Mouse (Mus musculus): ENCODE measurements around the gene Cxcl10.

Gene Cxcl10

DNA sequence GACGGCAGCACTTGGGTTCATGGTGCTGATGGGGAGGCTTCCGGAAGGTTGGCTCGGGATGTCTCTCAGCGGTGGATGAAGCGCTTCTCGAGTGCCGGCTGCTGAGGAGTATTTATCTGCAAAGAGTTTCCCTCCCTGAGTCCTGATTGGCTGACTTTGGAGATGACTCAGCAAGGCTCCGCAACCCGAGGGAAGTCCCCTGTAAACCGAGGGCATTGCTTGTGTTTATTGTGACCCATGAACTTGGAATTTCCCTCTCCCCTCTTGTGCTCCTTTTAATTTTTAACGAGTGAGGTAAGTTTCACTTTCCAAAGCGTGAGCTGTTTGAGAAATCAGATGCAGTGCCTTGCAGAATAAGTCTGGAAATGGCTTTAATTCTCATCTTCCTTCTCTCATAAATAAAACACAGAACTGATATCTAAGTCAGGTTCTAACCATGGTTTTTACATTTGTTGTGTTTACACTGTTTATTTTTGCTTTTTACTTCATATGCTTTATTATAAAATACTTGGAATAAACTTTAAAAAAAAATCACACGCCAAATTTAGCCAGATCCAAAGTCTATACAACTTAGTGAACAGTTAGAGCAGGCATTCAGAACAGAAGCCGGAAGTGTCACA, at the start of gene Cxcl10:
TSS of gene Cxcl10 (minus strand) at position 96 of the 620 bp plus-strand sequence.
- peak; percentile 62 for DNase-seq (ENCODE audit: extremely low read depth, insufficient read length, low spot score)

DNA sequence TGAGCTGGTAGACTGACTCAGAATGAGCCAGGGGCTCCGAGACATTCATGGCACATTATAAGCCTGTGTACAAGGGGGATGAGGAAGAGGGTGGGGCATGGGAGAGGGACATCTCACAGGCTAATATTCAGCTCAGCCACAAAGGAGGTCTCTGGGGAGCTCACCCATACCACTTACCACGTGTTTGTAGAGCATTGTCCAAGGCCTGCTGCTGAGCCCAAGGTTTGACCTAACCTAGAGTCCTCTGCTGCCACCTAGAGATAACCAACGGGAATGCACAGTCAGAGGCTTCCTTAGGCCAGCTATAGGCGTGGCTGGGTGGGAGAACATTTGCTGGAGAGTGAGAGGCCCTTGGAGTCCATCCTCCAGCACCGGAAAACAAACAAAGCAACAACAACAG, 49.5 kb upstream of the Cxcl10 start:
- peak; percentile 30 for DNase-seq (ENCODE audit: extremely low read depth, insufficient read length, low spot score)

DNA sequence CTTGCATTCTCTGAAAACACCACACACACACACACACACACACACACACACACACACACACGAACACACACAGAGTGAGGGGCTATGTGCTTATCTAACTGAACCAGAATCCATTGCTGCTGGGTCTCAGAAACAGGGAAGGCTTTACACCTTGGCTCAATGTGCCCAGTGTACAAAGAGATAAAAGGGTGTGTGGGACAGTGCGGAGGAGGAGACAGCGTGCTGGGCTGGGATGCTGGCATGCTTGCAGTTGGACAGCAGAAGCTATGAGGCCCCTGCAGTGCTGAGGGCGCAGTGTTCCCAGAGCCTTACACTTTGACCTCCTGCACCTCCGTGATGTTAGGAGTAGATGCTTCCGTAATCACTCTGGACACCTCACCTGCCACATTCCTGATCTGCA, 47.8 kb upstream of the Cxcl10 start:
- DNase-seq (ENCODE audit: extremely low read depth, insufficient read length, low spot score), result no peak

DNA sequence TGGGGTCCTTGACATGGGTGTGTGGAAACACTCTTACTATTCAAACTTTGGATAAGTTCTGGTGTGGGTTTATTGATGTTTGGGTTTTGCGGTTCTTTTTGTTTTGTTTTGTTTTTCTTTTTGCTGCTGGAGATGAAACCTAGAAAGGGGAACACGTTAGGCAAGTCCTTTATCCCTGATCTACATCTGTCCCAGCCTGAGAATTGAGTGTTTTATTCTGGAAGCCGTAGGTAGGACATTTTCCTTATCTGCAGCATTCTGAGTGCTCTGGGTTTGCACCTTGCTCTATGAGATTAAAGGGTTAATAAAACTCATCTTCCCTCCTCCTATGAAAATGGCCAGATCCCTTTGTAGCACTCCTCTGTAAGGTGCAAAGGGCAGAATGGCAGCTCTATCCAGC, 47.1 kb upstream of the Cxcl10 start:
- no peak for DNase-seq (ENCODE audit: extremely low read depth, insufficient read length, low spot score)

DNA sequence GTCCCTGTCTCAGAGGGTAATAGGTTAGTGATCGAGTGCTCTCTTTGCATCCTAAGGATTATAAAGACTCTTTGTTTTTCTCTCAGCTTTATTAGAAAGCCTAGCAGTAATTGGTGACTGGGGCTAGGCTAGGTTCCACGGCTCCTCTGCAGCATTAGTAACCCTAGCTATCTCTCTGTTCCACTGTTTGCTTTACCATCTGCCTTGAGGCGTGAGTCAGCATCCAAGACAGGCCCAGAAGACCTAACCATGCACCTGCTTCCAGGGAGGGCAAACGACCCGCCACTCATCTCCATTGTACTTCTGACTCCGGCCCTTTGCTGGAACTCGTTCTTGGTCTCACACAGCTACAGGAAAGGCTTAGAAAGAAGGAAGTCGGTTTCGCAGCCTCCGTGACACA, 45.2 kb upstream of the Cxcl10 start:
- DNase-seq (ENCODE audit: extremely low read depth, insufficient read length, low spot score), result no peak

DNA sequence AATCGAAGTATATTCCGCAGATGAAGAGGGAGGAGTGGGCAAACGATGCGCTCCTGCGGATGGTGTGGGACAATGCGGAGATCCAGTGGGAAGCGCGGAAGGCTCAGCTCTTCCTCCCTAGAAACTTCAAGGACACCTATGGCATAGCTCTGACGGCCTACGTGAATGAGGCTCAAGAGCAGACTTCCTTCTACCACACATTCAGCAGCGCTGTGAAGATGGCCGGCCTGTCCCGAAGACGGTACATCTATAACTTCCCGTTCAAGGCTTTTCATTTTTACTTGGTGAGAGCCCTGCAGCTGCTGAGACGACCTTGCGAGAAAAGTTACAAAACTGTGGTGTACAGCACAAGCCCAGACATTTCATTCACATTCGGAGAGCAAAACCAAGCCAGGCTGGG, 43.9 kb upstream of the Cxcl10 start:
- DNase-seq (ENCODE audit: extremely low read depth, insufficient read length, low spot score), result no peak

DNA sequence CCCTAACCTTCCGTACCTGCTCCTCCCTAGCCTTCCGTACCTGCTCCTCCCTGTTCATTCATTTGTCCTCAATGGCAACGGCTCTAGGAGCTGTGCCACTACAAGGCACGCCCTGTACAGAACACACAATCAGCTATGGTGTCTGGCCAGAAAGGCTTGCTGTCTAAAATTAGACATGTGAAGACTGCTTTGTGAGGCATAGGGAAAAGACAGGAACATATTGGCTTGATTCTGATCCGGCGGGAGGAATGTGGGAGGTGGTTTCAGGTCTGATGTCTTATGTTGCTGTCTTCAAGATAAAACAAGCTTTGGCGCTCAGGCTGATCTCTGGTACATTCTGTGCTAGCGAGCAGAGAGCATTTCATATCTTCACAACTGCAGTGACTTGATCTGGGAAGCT, 41.9 kb upstream of the Cxcl10 start:
- no peak for DNase-seq (ENCODE audit: extremely low read depth, insufficient read length, low spot score)

DNA sequence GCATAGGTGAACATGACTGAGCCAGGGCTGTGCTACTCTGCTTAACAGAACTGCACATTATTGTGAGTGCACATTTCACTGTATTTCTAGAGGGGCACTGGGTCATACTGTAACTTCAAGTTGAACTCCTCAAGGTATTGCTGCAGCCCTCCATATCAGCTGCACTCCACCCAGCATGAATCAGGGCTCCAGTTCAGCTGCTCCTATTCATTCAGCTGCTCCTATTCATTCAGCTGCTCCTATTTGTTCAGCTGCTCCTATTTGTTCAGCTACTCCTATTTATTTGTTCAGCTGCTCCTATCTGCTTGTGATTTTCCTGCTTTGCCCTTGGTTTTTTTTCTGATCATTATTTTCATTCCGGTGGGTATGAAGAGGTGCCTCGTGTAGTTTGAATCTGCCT, 41.3 kb upstream of the Cxcl10 start:
- DNase-seq (ENCODE audit: extremely low read depth, insufficient read length, low spot score), result no peak

DNA sequence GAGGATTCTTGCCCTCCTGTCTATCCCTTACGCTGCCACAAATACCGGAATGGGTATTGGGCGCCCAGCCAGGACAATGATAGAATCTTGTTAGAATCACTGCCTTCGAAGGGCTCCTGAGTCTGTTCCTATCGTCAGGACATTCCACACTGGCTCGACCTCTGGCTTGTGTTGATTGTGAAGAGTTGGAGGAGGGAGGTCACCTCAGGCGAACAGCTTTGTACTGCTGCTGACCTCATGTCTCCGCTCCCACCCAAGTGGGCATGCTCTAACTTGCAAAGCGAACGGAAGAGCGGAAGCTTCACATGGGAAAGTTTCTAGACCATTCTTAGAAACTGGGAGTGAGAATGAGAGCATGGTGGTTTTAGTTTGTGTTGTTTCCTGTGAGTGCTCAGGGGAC, 38.7 kb upstream of the Cxcl10 start:
- no peak for DNase-seq (ENCODE audit: extremely low read depth, insufficient read length, low spot score)

DNA sequence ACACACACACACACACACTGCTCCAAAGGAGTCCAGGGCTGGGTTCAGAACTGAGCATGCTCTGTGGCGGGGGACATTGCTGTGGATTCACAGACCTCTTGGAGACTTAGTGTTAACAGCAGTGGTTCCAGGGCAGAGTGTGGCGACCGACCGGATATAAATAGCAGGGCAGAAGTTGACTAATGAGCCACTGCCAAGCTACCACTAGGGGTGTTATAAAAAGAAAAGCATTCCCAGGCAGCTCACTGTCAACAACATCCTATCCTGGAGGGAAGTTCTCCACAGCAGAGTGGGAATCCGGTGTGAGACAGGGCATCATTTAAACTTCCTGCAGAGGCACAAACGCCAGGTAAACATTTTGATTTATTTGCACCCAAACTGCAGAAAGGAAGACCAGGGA, 38.0 kb upstream of the Cxcl10 start:
- DNase-seq (ENCODE audit: extremely low read depth, insufficient read length, low spot score), result no peak

DNA sequence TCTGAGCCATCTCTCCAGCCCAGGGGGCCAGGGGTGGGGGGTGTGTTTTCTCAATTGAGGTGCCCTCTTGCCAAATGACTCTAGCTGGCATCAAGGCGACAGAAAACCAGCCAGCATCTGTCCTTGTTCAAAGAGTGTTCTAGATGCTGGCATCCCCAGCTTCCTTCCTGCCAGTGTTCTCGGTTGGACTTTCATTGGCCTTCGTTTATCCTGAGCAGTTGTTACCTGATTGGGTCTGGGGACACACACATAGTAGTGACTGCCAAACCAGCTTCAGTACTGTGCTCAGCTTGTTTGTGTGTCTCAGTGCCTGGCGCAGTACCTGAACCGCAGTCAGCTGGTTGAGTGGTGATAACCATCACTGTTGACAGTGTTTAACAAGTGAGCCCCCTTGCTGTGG, 37.4 kb upstream of the Cxcl10 start:
- no peak for DNase-seq (ENCODE audit: extremely low read depth, insufficient read length, low spot score)

DNA sequence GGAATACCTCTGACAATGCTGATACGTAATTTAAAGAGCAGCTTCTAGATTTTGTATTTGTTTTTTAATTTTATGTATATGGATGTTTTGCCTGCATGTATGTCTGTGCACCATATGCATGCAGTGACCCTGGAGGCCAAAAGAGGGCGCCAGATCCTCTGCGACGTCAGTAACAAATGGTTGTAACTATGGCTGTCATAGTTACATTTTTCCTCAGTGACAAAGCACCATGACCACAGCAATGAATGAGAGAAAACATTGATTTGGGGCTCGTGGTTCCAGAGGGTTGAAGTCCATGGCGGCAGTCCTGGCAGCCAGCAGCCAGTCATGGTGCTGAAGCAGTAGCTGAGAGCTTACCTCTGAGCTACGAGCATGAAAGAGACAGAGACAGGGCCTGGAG, 36.2 kb upstream of the Cxcl10 start:
- peak; percentile 28 for DNase-seq (ENCODE audit: extremely low read depth, insufficient read length, low spot score)

DNA sequence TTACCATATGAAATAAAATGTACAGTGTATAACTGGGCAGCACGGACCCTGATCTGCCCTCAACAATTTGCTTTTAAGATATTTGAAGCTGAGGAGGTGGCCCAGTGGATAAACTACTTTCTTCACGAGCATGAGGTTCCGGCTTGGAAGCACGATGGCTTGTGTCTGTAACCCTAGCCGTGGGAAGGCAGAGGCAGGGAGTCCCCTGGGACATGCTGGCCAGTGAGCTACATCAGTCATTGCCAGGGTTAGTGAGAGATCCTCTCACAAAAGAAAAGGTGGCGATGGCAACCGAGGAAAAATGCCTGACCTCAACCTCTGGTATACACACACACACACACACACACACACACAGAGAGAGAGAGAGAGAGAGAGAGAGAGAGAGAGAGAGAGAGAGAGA, 35.1 kb upstream of the Cxcl10 start:
- no peak for DNase-seq (ENCODE audit: extremely low read depth, insufficient read length, low spot score)

DNA sequence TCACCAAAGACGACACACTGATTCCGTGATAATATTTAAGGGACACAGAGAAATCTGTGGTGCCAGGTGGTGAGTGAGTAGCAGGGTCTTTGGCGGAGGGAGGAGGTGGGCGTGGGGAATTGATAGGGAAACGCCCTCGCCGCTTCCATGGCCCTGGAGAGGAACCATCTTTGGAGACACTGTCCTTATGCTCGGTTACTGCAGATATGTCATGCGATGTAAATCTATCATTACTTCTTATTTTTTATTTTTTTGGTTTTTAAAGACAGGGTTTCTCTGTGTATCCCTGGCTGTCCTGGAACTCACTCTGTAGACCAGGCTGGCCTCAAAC, 33.6 kb upstream of the Cxcl10 start:
- no peak for DNase-seq (ENCODE audit: extremely low read depth, insufficient read length, low spot score)

DNA sequence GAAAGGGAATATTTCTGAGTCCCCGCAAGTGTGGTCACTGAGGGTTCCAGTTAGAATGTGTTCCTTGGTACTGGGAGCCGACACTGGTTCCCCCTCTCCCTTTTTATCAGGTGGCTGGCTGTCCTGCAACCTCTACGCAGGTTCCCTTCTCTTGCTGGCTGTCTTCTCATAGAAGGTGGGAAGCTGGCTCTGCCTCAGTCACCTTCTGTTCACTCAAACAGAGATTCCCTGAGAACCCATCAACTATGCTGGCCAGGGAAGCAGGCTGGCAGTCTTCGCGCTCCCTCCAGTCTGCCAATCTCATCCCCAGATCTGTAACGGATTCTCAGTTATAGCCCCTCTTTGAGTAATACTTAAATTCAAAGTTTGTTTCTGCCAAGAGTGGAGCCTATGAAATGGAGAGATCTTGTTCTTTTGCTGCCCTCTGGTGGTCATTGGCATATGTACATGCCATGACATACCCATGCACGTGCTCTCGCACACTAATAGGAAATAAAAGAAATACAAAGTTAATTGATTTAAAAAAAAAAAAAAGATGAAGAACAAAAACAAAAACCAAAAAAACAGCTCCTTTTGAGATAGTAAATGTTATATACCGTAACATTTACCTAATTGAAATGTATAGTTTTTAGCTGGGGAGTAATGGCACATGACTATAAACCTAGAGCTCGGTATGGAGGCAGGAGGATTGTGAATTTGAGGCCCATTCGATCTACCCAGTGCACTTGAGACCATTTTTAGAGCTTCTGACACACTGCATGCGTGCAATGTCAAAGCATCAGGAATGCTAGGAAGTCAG, 33.1 kb upstream of the Cxcl10 start:
- peak; percentile 32 for DNase-seq (ENCODE audit: extremely low read depth, insufficient read length, low spot score)

DNA sequence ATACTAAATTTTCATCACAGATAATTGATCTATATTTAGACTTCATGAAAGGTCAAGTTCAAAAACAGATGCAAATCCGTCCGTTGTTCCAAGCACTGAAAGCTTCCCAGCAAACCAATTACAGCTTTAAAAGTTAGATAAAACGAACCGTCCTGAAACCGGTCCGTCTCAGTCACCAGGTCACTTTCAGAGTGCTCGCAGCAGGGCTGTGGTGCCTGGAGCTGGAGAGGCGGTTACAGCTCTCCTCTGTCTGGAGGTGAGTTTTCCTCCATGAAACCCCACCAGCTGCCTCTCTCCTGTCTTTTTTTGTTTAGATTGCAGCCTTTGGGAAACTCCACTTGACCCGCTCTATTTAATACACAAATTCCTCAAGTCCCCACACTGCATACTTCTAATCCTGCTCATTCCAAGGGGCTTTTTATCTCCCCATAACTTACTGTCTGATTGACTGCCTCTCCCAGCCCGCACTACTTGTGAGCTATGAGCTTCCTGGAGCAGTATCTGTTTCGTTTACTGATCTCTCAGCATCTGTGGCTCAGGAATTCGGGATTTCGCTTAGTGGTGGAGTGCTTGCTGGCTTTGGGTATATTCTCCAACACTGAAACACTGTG, 28.2 kb upstream of the Cxcl10 start:
- no peak for DNase-seq (ENCODE audit: extremely low read depth, insufficient read length, low spot score)

DNA sequence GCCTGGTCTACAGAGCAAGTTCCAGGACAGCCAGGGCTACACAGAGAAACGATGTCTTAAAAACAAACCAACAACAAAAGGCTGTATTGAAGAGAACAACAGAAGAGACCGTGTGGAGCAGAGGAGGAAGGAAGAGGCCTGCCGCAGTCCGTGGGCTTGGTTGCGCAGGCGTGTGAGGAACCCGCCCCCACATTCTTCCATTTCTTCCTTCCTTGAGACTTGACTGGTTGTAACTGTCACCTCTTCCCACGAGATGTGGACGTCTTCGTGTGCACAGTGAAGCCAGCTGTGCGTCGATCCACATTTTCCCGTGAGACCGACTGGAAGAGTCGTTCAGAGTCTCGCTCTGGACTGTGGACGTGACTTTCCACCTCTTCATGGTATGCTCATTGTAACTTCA, 26.7 kb upstream of the Cxcl10 start:
- DNase-seq (ENCODE audit: extremely low read depth, insufficient read length, low spot score), result no peak

DNA sequence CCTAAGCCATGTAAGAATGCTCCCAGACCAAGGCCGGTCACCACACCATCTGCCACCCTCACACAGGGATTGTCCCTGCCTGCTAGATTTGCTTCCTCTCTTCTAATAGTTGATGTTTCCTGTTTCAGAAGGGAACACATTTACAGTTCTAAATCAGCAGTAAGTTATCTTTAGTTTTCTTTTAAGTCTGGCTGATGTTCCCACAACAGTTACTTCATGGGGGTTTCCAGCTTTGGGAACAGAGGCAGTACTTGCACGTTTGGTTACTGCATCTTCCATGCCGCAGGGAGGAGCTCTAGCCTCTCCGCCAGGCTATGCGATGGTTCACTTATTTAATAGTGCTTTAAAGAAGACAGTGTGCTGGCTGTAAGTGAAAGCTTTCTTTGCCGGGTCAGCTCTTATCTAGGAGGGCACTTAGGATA, 26.0 kb upstream of the Cxcl10 start:
- no peak for DNase-seq (ENCODE audit: extremely low read depth, insufficient read length, low spot score)

DNA sequence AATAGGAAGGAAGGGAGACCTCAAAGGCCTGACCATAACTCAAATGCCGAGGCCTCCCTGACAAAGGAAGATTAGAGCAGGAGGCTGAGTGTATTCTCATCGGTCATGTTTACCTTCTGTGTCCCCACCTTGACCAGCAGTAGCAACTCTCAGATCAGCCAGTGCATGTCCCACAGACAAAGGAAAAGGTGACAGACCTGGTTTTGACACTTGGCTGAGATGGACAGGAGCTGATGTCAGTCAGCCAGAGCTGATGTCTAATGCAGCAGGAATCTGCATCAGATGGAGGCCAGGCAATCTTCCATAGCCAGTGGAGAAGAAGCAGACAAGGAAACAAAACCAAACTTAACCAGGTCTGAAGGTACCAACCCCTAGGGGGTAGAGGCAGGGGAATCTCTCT, 23.9 kb upstream of the Cxcl10 start:
- no peak for DNase-seq (ENCODE audit: extremely low read depth, insufficient read length, low spot score)

DNA sequence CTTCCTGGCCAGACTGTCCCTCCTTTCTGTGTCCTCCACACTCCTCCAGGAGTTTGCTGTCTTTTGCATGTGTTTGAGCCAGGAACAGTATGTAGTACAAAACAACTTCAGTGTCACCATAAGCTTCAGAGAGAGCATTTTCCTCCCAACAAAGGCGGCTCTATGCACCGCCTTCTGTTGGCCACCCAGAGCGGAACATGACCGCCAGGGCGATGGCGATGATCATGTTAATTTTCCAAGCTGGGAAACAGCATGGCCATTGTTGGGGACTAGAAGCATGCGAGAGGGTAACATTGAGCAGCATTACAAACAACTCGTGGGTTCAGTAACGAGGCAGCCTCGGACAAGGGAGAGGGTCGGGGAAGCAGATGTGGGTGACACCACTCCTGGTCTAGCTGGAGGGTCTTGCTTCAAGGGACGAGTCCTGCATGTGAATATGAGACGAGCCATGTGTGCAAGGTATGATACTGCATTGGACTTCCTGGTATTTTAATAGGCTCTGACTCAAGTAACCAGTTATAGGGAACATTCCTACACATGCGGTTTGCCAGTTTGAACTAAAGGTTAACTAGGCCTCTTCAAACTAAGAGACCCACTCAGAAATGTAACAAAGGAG, 22.8 kb upstream of the Cxcl10 start:
- DNase-seq (ENCODE audit: extremely low read depth, insufficient read length, low spot score), result no peak

DNA sequence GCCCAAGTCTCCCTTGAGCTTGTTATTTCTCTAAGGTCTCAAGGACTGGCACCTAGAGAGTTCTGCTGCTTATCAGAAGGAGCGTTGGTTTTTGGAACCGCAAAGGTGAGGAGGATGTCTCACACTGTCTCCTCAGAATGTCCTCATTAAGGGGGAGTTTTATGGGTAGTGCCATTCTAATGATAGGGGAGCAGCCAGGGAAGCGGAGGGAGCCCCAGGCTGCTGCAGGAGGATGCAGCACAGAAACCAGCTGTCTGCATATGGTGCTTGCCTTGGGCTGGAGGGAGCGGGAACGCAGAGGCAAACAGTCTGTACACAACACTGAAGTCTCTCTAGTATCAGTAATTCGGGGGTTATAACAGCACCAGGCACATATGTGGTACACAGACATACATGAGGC, 22.2 kb upstream of the Cxcl10 start:
- no peak for DNase-seq (ENCODE audit: extremely low read depth, insufficient read length, low spot score)

DNA sequence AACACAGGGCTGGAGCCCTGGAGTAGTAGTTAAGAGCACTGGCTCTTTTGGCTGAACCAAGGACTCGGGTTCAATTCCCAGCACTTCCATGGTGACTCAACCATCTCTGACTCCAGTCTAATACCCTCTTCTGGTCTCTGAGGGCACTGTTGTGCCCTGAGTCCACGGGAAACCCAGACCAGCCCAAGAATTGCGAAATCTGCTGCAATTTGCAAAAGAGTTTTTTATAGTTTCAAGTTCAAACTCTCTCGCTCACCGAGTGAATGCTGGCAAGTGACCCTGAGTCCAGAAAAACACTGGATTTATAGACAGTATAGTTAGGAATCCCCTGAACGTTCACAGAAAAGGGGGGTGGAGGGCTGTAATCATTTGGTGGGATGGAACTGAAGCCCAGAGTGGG, 21.7 kb upstream of the Cxcl10 start:
- no peak for DNase-seq (ENCODE audit: extremely low read depth, insufficient read length, low spot score)

Data from 3134 (cell line).